Mouse (Mus musculus): Measurements from ENCODE around the gene Grk6. TPM values are rescaled to one million over a fixed set of nuclear protein-coding genes. Genes with fewer than 3 reads are reported as not detected.

Grk6 gene
- total and polyA plus RNA-seq, 2 experiments from 2014 or later: 35.8 to 71.9 TPM

DNA sequence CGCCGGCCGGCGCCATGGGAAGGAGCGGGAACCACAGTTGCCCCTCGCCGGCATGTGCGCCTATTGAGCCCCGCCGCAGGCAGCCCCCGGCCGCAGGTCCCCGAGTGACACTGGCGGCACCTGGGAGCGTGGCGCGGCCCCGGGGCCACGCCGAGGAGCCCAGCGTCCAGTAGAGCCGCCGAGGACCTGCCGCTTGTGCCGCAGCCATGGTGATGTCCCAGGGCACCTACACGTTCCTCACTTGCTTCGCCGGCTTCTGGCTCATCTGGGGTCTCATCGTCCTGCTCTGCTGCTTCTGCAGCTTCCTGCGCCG lies 26.9 kb downstream of the Grk6 start:
- peak overlapping the region; percentile 77 for H3K9ac ChIP-seq (replicated peaks; ENCODE audit: low read length, poor library complexity, severe bottlenecking)
- WGBS: 2% methylated on average over 28 of the region's 31 CpGs
- peaks cover 21% of the 10 kb centered on the region for H3K36me3 ChIP-seq (ENCODE audit: insufficient read depth, low read length)
- peaks cover 10% of the 10 kb centered on the region; the same call in 1 of the 2 replicates for H3K4me1 ChIP-seq (ENCODE audit: insufficient read depth, low read length)
- H3K27ac ChIP-seq (ENCODE audit: low read depth, low read length): peak overlapping the region; percentile 91
- H3K9me3 ChIP-seq (ENCODE audit: low read length): no peaks in the 10 kb centered on the region
- peak overlapping the region; percentile 98 for H3K4me2 ChIP-seq (ENCODE audit: low read depth, low read length, poor library complexity, severe bottlenecking)
- no peaks in the 10 kb centered on the region for H3K27me3 ChIP-seq (ENCODE audit: insufficient read depth, low read length)
- TF ChIP-seq CTCF (IDR thresholded peaks at IDR 0.05): no peak
- peak overlapping the region; percentile 49 for H3K4me3 ChIP-seq (ENCODE audit: low read depth, low read length)
- DNase-seq (ENCODE audit: low spot score): no peak
- ATAC-seq (ENCODE audit: low FRiP score): peak; percentile 25

GRCm38 (mm10) chr13:55472132-55473022 lies 27.5 kb downstream of the Grk6 start:
- Histone ChIP-seq H3K27ac (ENCODE audit: low read depth, low read length) (peak overlapping the region; percentile 91), H3K4me1 (ENCODE audit: insufficient read depth, low read length) (peaks cover 10% of the 10 kb centered on the region; the same call in 1 of the 2 replicates), H3K27me3 (ENCODE audit: insufficient read depth, low read length) (no peaks in the 10 kb centered on the region), H3K4me2 (ENCODE audit: low read depth, low read length, poor library complexity, severe bottlenecking) (peak overlapping the region; percentile 98), H3K9me3 (ENCODE audit: low read length) (no peaks in the 10 kb centered on the region), H3K36me3 (ENCODE audit: insufficient read depth, low read length) (peaks cover 27% of the 10 kb centered on the region), H3K9ac (replicated peaks; ENCODE audit: low read length, poor library complexity, severe bottlenecking) (peak overlapping the region; percentile 77), H3K4me3 (ENCODE audit: low read depth, low read length) (peak overlapping the region; percentile 49)
- ATAC-seq (ENCODE audit: low FRiP score): peak; percentile 49
- peak; percentile 19; the same call in 1 of the 2 replicates for TF ChIP-seq CTCF (IDR thresholded peaks at IDR 0.05)
- WGBS: 1% methylated on average over 90 of the region's 103 CpGs
- DNase-seq (ENCODE audit: low spot score): peak; percentile 72

DNA sequence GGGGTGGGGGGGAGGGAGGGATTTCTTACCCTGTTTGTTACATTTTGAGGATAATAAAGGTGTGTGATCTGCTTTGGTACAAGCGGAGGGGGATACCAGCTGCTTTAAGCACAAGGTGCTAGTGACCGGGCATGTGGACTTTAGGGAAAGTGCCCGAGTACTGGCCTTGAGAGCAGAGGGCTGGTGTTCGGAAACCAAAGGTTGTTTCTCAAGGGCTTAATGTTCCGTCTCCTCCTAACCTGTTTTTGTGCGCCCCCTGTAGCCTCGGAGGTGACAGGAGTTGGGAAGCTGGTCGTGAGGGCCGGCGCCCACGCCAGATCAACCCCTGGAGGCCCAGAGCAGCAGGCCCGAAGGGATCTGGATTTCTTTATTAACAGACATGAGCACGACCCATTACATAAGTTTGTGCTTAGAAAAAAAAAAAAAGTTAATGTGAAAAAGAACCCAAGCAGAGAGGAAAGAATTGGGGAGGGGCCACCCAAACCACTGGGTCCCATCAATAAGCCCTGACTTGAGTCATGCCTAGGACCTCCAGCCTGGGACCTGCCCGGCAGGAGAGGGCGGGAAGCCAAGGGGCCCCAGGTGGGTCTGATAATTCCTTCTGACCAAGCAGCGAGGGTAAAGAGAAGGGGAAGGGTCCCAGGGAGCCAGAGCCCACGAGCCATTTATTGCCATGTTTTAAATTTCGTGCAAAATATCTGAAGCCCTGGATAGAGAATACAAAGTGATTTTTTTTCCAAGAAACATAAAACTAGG lies 28.4 kb downstream of the Grk6 start:
- DNase-seq (ENCODE audit: low spot score) (no peak), ATAC-seq (ENCODE audit: low FRiP score) (no peak)
- H3K36me3 ChIP-seq (ENCODE audit: insufficient read depth, low read length): peaks cover 29% of the 10 kb centered on the region
- H3K4me2 ChIP-seq (ENCODE audit: low read depth, low read length, poor library complexity, severe bottlenecking): peak overlapping the region; percentile 98
- H3K4me3 ChIP-seq (ENCODE audit: low read depth, low read length): peak overlapping the region; percentile 49
- peak; percentile 59 for TF ChIP-seq CTCF (IDR thresholded peaks at IDR 0.05)
- peaks cover 10% of the 10 kb centered on the region; the same call in 1 of the 2 replicates for H3K4me1 ChIP-seq (ENCODE audit: insufficient read depth, low read length)
- no peaks in the 10 kb centered on the region for H3K9me3 ChIP-seq (ENCODE audit: low read length)
- peak overlapping the region; percentile 91 for H3K27ac ChIP-seq (ENCODE audit: low read depth, low read length)
- no peaks in the 10 kb centered on the region for H3K27me3 ChIP-seq (ENCODE audit: insufficient read depth, low read length)
- WGBS: 25% methylated on average over 18 of the region's 18 CpGs
- H3K9ac ChIP-seq (replicated peaks; ENCODE audit: low read length, poor library complexity, severe bottlenecking): peak overlapping the region; percentile 77; the same call in 1 of the 2 replicates

DNA sequence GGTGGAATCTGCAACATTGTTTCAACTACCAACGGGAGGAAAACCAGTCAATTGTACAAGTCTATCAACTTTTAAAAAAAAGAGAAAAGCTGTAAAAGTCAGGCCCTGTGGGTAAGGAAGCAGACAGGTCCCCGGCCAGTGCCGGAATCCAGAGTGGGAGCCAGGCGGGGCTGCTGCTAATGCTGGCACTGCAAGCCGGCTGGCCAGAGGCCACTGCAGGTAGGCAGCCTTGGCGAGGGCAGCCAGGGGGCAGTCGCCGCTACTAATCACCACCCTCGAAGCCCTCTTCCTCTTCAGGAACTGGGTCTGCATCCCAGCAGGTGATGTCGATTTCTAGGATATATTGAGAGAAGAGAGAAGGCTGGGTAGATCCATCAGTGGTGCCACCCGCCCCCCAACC lies 29.1 kb downstream of the Grk6 start:
- ATAC-seq (ENCODE audit: low FRiP score): no peak
- WGBS: 50% methylated on average over 11 of the region's 11 CpGs
- no peak for DNase-seq (ENCODE audit: low spot score)
- Histone ChIP-seq H3K9ac (replicated peaks; ENCODE audit: low read length, poor library complexity, severe bottlenecking) (no peak overlapping the region), H3K9me3 (ENCODE audit: low read length) (no peaks in the 10 kb centered on the region), H3K4me2 (ENCODE audit: low read depth, low read length, poor library complexity, severe bottlenecking) (no peak overlapping the region; the same call in 1 of the 2 replicates), H3K27ac (ENCODE audit: low read depth, low read length) (peak overlapping the region; percentile 91), H3K27me3 (ENCODE audit: insufficient read depth, low read length) (no peaks in the 10 kb centered on the region), H3K4me3 (ENCODE audit: low read depth, low read length) (no peak overlapping the region), H3K4me1 (ENCODE audit: insufficient read depth, low read length) (peaks cover 10% of the 10 kb centered on the region; the same call in 1 of the 2 replicates), H3K36me3 (ENCODE audit: insufficient read depth, low read length) (peaks cover 29% of the 10 kb centered on the region)
- peak; percentile 41 for TF ChIP-seq CTCF (IDR thresholded peaks at IDR 0.05)

- H3K36me3 ChIP-seq (ENCODE audit: insufficient read depth, low read length): peaks cover 35% of the 10 kb centered on the region
- peak; percentile 94 for DNase-seq (ENCODE audit: low spot score)
- no peak for TF ChIP-seq CTCF (IDR thresholded peaks at IDR 0.05)
- H3K4me1 ChIP-seq (ENCODE audit: insufficient read depth, low read length): peaks cover 5% of the 10 kb centered on the region; the same call in 1 of the 2 replicates
- WGBS: 6% methylated on average over 5 of the region's 5 CpGs
- ATAC-seq (ENCODE audit: low FRiP score): 0 out of 2 replicates have a peak, but pooled peaks have one; percentile 15
- H3K4me3 ChIP-seq (ENCODE audit: low read depth, low read length): no peak overlapping the region
- peak overlapping the region; percentile 69 for H3K27ac ChIP-seq (ENCODE audit: low read depth, low read length)
- no peak overlapping the region for H3K4me2 ChIP-seq (ENCODE audit: low read depth, low read length, poor library complexity, severe bottlenecking)
- no peaks in the 10 kb centered on the region for H3K27me3 ChIP-seq (ENCODE audit: insufficient read depth, low read length)
- H3K9me3 ChIP-seq (ENCODE audit: low read length): no peaks in the 10 kb centered on the region
- no peak overlapping the region; the same call in 1 of the 2 replicates for H3K9ac ChIP-seq (replicated peaks; ENCODE audit: low read length, poor library complexity, severe bottlenecking)
Measured at GRCm38 (mm10) chr13:55474621-55475069, 29.8 kb downstream of the Grk6 start.
